In the genomic region with DNA sequence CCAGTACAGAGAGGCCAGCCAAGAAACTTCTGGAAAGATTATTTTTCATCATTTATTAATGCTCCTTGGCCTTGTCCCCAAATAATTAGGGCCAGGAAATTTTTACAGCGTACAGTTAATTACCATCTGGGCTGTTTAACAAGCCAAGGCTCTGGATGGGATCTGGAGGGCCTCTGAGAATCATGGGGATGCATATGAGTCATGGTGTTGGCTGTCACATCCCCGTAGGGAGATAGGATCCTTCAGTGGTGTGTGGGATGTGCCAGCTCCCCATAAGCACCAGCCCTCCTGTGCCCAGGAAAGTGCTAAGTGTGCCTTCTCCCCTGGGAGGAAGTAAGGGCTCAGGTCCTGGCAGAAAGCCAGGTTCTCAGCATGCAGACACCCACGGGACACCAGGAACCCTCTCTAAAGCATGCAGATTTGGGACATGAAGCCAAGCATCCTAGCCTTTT, we compare ENCODE assay signal across 8 mouse cellular contexts.
DNase-seq lines count a peak whose midpoint lies in the region; ATAC-seq and TF ChIP-seq lines count a peak whose summit lies in the region.

No protein-coding gene starts in this region.

- no peak overlapping the region for H3K4me3 ChIP-seq in hindbrain, postnatal 0 days (ENCODE audit: low read length)
- H3K4me3 ChIP-seq in hindbrain, embryonic 10.5 days: no peak overlapping the region
- no peak overlapping the region for H3K4me3 ChIP-seq in left cerebral cortex, adult 2 months
- H3K4me3 ChIP-seq in thymus, adult 2 months (ENCODE audit: control insufficient read depth, insufficient read depth, low read length): no peak overlapping the region

- no peaks in the 10 kb centered on the region for H3K9me3 ChIP-seq in hindbrain, postnatal 0 days (ENCODE audit: low read length)
- H3K9me3 ChIP-seq in hindbrain, embryonic 10.5 days: no peaks in the 10 kb centered on the region

- WGBS in hindbrain, postnatal 0 days: 44% methylated on average over 3 of the region's 3 CpGs
- 79% methylated on average over 3 of the region's 3 CpGs for WGBS in hindbrain, embryonic 10.5 days
- WGBS in thymus, adult 2 months: 56% methylated on average over 3 of the region's 3 CpGs

- H3K36me3 ChIP-seq in hindbrain, postnatal 0 days (ENCODE audit: insufficient read depth, low read length): no peaks in the 10 kb centered on the region
- H3K36me3 ChIP-seq in hindbrain, embryonic 10.5 days: no peaks in the 10 kb centered on the region
- H3K36me3 ChIP-seq in thymus, adult 2 months (ENCODE audit: control insufficient read depth, insufficient read depth, low read length): no peaks in the 10 kb centered on the region

- no peaks in the 10 kb centered on the region for H3K4me1 ChIP-seq in hindbrain, postnatal 0 days (ENCODE audit: insufficient read depth, low read length)
- no peaks in the 10 kb centered on the region for H3K4me1 ChIP-seq in hindbrain, embryonic 10.5 days (replicated peaks)
- no peaks in the 10 kb centered on the region for H3K4me1 ChIP-seq in thymus, adult 2 months (replicated peaks; ENCODE audit: control insufficient read depth, insufficient read depth, low read length)

- H3K4me2 ChIP-seq in hindbrain, postnatal 0 days (ENCODE audit: low read depth, low read length): no peak overlapping the region

- no peak for TF ChIP-seq CTCF in hindbrain, postnatal 0 days (IDR thresholded peaks at IDR 0.05; ENCODE audit: low read depth)
- TF ChIP-seq CTCF in left cerebral cortex, adult 2 months (IDR thresholded peaks at IDR 0.05): no peak
- TF ChIP-seq CTCF in thymus, adult 2 months (IDR thresholded peaks at IDR 0.05; ENCODE audit: borderline replicate concordance, control insufficient read depth, extremely low read depth, insufficient read depth, low read length, poor library complexity): no peak

- no peak overlapping the region for H3K9ac ChIP-seq in hindbrain, postnatal 0 days (replicated peaks; ENCODE audit: low read length)

- intact Hi-C loops in heart, postnatal 14 days (cut with DNase I): no loop called here
- intact Hi-C loops in left cerebral cortex, adult 2 months (cut with DNase I): loop anchor here (2.0 kb wide), 1 partner anchor 66 kb away; no protein-coding TSS in a partner anchor

- no peak for TF ChIP-seq POLR2A in thymus, adult 2 months (IDR thresholded peaks at IDR 0.05; ENCODE audit: control insufficient read depth, extremely low read depth, insufficient read depth, low read length, poor library complexity)

- no peak; the same call in 1 of the 2 replicates for ATAC-seq in hindbrain, postnatal 0 days

- peak; percentile 32 for DNase-seq in hindbrain, postnatal 0 days (ENCODE audit: low spot score)
- no peak for DNase-seq in hindbrain, embryonic 10.5 days (ENCODE audit: low spot score)
- DNase-seq in cerebellum, adult 8-10 months: peak; percentile 31
- peak; percentile 26 to 35 for DNase-seq in heart, postnatal 14 days
- peak; percentile 43 to 47 for DNase-seq in left cerebral cortex, adult 2 months (ENCODE audit: extremely low spot score in 1 of 2, low spot score in 2 of 2)
- no peak for DNase-seq in thymus, adult 2 months
- DNase-seq in ovary, adult 18-20 months (ENCODE audit: low spot score): no peak
- DNase-seq in embryo, embryonic 11 days: no peak

- H3K27ac ChIP-seq in hindbrain, postnatal 0 days: no peak overlapping the region
- no peak overlapping the region for H3K27ac ChIP-seq in hindbrain, embryonic 10.5 days
- H3K27ac ChIP-seq in left cerebral cortex, adult 2 months: no peak overlapping the region
- no peak overlapping the region for H3K27ac ChIP-seq in thymus, adult 2 months (ENCODE audit: control insufficient read depth, insufficient read depth, low read length)

- H3K27me3 ChIP-seq in hindbrain, postnatal 0 days (ENCODE audit: insufficient read depth, low read length): no peaks in the 10 kb centered on the region
- H3K27me3 ChIP-seq in hindbrain, embryonic 10.5 days (ENCODE audit: insufficient read depth, poor library complexity, severe bottlenecking): no peaks in the 10 kb centered on the region
- no peaks in the 10 kb centered on the region for H3K27me3 ChIP-seq in thymus, adult 2 months (ENCODE audit: control insufficient read depth, insufficient read depth, low read length)

Comparison
In these comparisons a context has a peak if more than half of its experiments do, and no peak if none do; other contexts are left out.
1. DNase-seq: peak in hindbrain, postnatal 0 days (single experiment), cerebellum, adult 8-10 months (single experiment), heart, postnatal 14 days (2 of 2) and left cerebral cortex, adult 2 months (2 of 2); none in hindbrain, embryonic 10.5 days (single experiment), thymus, adult 2 months (single experiment), ovary, adult 18-20 months (single experiment) and embryo, embryonic 11 days (single experiment).